Mouse (Mus musculus) cerebellum, adult 2 months (tissue): Measurements from ENCODE around the gene Atxn7l1. TPM values are rescaled to one million over a fixed set of nuclear protein-coding genes. Genes with fewer than 3 reads are reported as not detected.
A peak's percentile ranks its signal among the peaks of the same experiment; 100 is the strongest.

Source experiments
- DNase-seq, 2 experiments: peaks; one replicate each; pipeline ENCODE4 v3.0.0; 2021
- H3K27ac ChIP-seq: fragments of 200-500 bp; 2 replicates; pipeline ENCODE4 v1.5.1; 2012; ENCODE audit warnings: low read length, control low read depth, inconsistent platforms; ENCODE audit not compliant: insufficient read depth
- H3K27me3 ChIP-seq: fragments of 200-500 bp; 2 replicates; pipeline ENCODE4 v1.6.1; 2012; ENCODE audit warnings: inconsistent platforms, mild to moderate bottlenecking, low read length, moderate library complexity; ENCODE audit not compliant: control insufficient read depth, insufficient read depth
- H3K4me1 ChIP-seq: fragments of 200-500 bp; 2 replicates; pipeline ENCODE4 v1.6.1; 2011; ENCODE audit warnings: low read length; ENCODE audit not compliant: control insufficient read depth, insufficient read depth
- H3K4me3 ChIP-seq: fragments of 200-500 bp; replicated peaks from 2 replicates; pipeline ENCODE3; 2011; ENCODE audit warnings: mild to moderate bottlenecking, low read depth, low read length, control low read depth; ENCODE audit not compliant: insufficient read depth
- CTCF ChIP-seq: fragments of 200-500 bp; IDR thresholded peaks from 2 replicates; pipeline ENCODE4 v1.5.1; 2011; ENCODE audit warnings: low read depth, mild to moderate bottlenecking, control low read depth, low read length, moderate library complexity, borderline replicate concordance; ENCODE audit not compliant: insufficient read depth
- POLR2A ChIP-seq: fragments of 200-500 bp; IDR thresholded peaks from 2 replicates; pipeline ENCODE4 v1.6.1; 2011; ENCODE audit warnings: low read length, control low read depth, borderline replicate concordance; ENCODE audit not compliant: insufficient read depth
- WGBS: fragments of 180-500 bp; shearing (Covaris S2); methylation state at CpG from one replicate; pipeline ENCODE4 v1.1.7; 2018; 5-methylcytosine and 5-hydroxymethylcytosine counted together
- polyA plus RNA-seq: library from polyadenylated mRNA; depleted of rRNA; stranded (reverse); fragments of >200 nt; gene quantifications from 2 replicates; pipeline ENCODE4 v1.2.3, GENCODE M21; 2012

The Atxn7l1 gene
- polyA plus RNA-seq, 1 experiment: 38.7 TPM

- WGBS: 80% methylated on average over 5 of the region's 5 CpGs
- Histone ChIP-seq H3K4me1 (peaks cover 17% of the 10 kb centered on the region), H3K4me3 (no peak overlapping the region), H3K27me3 (no peaks in the 10 kb centered on the region), H3K27ac (no peak overlapping the region)
- no peak for DNase-seq
- TF ChIP-seq CTCF (no peak), POLR2A (no peak)
Observed at GRCm38 (mm10) chr12:33338170-33338569, 190.7 kb downstream of the Atxn7l1 start.

- 94% methylated on average over 4 of the region's 4 CpGs for WGBS
- Histone ChIP-seq H3K4me1 (peaks cover 17% of the 10 kb centered on the region), H3K27me3 (no peaks in the 10 kb centered on the region), H3K27ac (no peak overlapping the region), H3K4me3 (no peak overlapping the region)
- DNase-seq: no peak
- TF ChIP-seq POLR2A (no peak), CTCF (no peak)
Observed at GRCm38 (mm10) chr12:33339822-33340221, 192.3 kb downstream of the Atxn7l1 start.

- H3K27me3 ChIP-seq: no peaks in the 10 kb centered on the region
- 34% methylated on average over 6 of the region's 6 CpGs for WGBS
- H3K4me3 ChIP-seq: no peak overlapping the region
- no peak for TF ChIP-seq CTCF
- TF ChIP-seq POLR2A: no peak
- DNase-seq: no peak
- peaks cover 17% of the 10 kb centered on the region for H3K4me1 ChIP-seq
- H3K27ac ChIP-seq: no peak overlapping the region
Observed at GRCm38 (mm10) chr12:33340698-33341097, 193.2 kb downstream of the Atxn7l1 start.

GRCm38 (mm10) chr12:33341351-33341892 lies 193.9 kb downstream of the Atxn7l1 start:
- Histone ChIP-seq H3K4me3 (no peak overlapping the region), H3K27me3 (no peaks in the 10 kb centered on the region), H3K4me1 (peaks cover 17% of the 10 kb centered on the region), H3K27ac (no peak overlapping the region)
- TF ChIP-seq CTCF (no peak), POLR2A (no peak)
- DNase-seq: peak; percentile 59 to 61
- 16% methylated on average over 17 of the region's 17 CpGs for WGBS

GRCm38 (mm10) chr12:33344970-33345772 lies 197.7 kb downstream of the Atxn7l1 start:
- 70% methylated on average over 25 of the region's 25 CpGs for WGBS
- Histone ChIP-seq H3K4me1 (peaks cover 17% of the 10 kb centered on the region), H3K4me3 (no peak overlapping the region), H3K27me3 (no peaks in the 10 kb centered on the region), H3K27ac (no peak overlapping the region)
- DNase-seq: no peak
- TF ChIP-seq CTCF (no peak), POLR2A (no peak)

GRCm38 (mm10) chr12:33345773-33346435 lies 198.4 kb downstream of the Atxn7l1 start:
- peaks cover 13% of the 10 kb centered on the region for H3K4me1 ChIP-seq
- no peak overlapping the region for H3K27ac ChIP-seq
- H3K4me3 ChIP-seq: no peak overlapping the region

GRCm38 (mm10) chr12:33352671-33353070 lies 205.2 kb downstream of the Atxn7l1 start:
- 91% methylated on average over 4 of the region's 4 CpGs for WGBS
- Histone ChIP-seq H3K27ac (no peak overlapping the region), H3K4me3 (no peak overlapping the region), H3K4me1 (no peaks in the 10 kb centered on the region), H3K27me3 (no peaks in the 10 kb centered on the region)
- no peak for TF ChIP-seq CTCF
- no peak for TF ChIP-seq POLR2A
- no peak for DNase-seq

More at GRCm38 (mm10) chr12:33345773-33346435, 198.4 kb downstream of the Atxn7l1 start:
- H3K27me3 ChIP-seq: no peaks in the 10 kb centered on the region
- 71% methylated on average over 23 of the region's 23 CpGs for WGBS
- DNase-seq: no peak
- TF ChIP-seq CTCF (no peak), POLR2A (no peak)
